20 mouse cellular contexts compared by ENCODE assay signal in genomic region chr15:84561501-84561900, GRCm38 (mm10). TPM values are rescaled to one million over a fixed set of nuclear protein-coding genes. Genes with fewer than 3 reads are reported as not detected.
DNase-seq lines count a peak whose midpoint lies in the region; ATAC-seq lines count a peak whose summit lies in the region.
"Had no signal": no experiment of that assay in that cellular context is flagged by ENCODE, and none has a peak within 500 bp of the region (broad histone marks: within the 10 kb centered on the region; RNA-seq: fewer than 3 reads in every experiment).

No protein-coding gene starts in this region.

- H3K4me2 ChIP-seq in kidney, embryonic 15.5 days = no peak overlapping the region
- no peak overlapping the region for H3K4me2 ChIP-seq in kidney, embryonic 16.5 days (replicated peaks; ENCODE audit: low read depth, low read length)
- H3K4me2 ChIP-seq: forebrain, embryonic 13.5 days; heart, embryonic 11.5 days; heart, embryonic 15.5 days; hindbrain, embryonic 13.5 days had no signal

- no peak overlapping the region for H3K4me3 ChIP-seq in kidney, embryonic 15.5 days (replicated peaks)
- no peak overlapping the region for H3K4me3 ChIP-seq in kidney, embryonic 16.5 days (ENCODE audit: low read length)
- H3K4me3 ChIP-seq: embryonic facial prominence, embryonic 10.5 days; forebrain, embryonic 13.5 days; heart, adult 2 months; heart, embryonic 15.5 days; hindbrain, embryonic 13.5 days had no signal

- no peak for ATAC-seq in kidney, embryonic 15.5 days (replicated peaks; ENCODE audit: low FRiP score)
- ATAC-seq in kidney, embryonic 16.5 days (ENCODE audit: low FRiP score, low TSS enrichment) = no peak
- ATAC-seq: CD4-positive, CD25-positive, alpha-beta regulatory T cell, adult 4 months; forebrain, embryonic 13.5 days; forebrain, postnatal 0 days had no signal

- H3K36me3 ChIP-seq in kidney, embryonic 15.5 days = peaks cover 4% of the 10 kb centered on the region; the same call in 1 of the 2 replicates
- peaks cover 3% of the 10 kb centered on the region for H3K36me3 ChIP-seq in kidney, embryonic 16.5 days (ENCODE audit: insufficient read depth, low read length)
- H3K36me3 ChIP-seq: G1E; heart, embryonic 15.5 days had no signal

- 89% methylated on average over 2 of the region's 2 CpGs for WGBS in kidney, embryonic 15.5 days
- WGBS in kidney, embryonic 16.5 days = 90% methylated on average over 2 of the region's 2 CpGs

- peak; percentile 81 for DNase-seq in kidney, adult 18-20 months
- peak; percentile 44 to 53 for DNase-seq in kidney, postnatal 25 days
- peak; percentile 23 for DNase-seq in 3134 (ENCODE audit: extremely low read depth, insufficient read length, low spot score)
- DNase-seq in kidney, postnatal 36 days = peak; percentile 64 to 79
- DNase-seq: adrenal gland, postnatal 36 days; B cell, adult 2 months; cerebellum, adult 2 months; forebrain, postnatal 0 days; gastrocnemius, postnatal 14 days; heart, adult 2 months; heart, postnatal 14 days had no signal

- H3K27me3 ChIP-seq in kidney, embryonic 15.5 days = no peaks in the 10 kb centered on the region
- H3K27me3 ChIP-seq in kidney, embryonic 16.5 days (ENCODE audit: insufficient read depth, low read length) = no peaks in the 10 kb centered on the region
- H3K27me3 ChIP-seq: heart, embryonic 15.5 days had no signal

- peaks cover 9% of the 10 kb centered on the region for H3K4me1 ChIP-seq in kidney, embryonic 15.5 days
- H3K4me1 ChIP-seq in kidney, embryonic 16.5 days (ENCODE audit: insufficient read depth, low read length) = 0 out of 2 replicates have a peak, but pooled peaks cover 4% of the 10 kb centered on the region

- H3K9ac ChIP-seq in kidney, embryonic 15.5 days = no peak overlapping the region
- no peak overlapping the region for H3K9ac ChIP-seq in kidney, embryonic 16.5 days (replicated peaks; ENCODE audit: low read length)
- H3K9ac ChIP-seq: forebrain, embryonic 13.5 days; forebrain, postnatal 0 days; heart, embryonic 15.5 days; hindbrain, embryonic 13.5 days had no signal

- H3K27ac ChIP-seq in kidney, embryonic 15.5 days = no peak overlapping the region
- H3K27ac ChIP-seq in kidney, embryonic 16.5 days (ENCODE audit: low read length) = no peak overlapping the region
- H3K27ac ChIP-seq: embryonic facial prominence, embryonic 10.5 days; forebrain, embryonic 13.5 days; heart, adult 2 months; heart, embryonic 15.5 days; hindbrain, embryonic 13.5 days had no signal

- H3K9me3 ChIP-seq in kidney, embryonic 15.5 days (replicated peaks) = no peaks in the 10 kb centered on the region
- peaks cover 5% of the 10 kb centered on the region for H3K9me3 ChIP-seq in kidney, embryonic 16.5 days (ENCODE audit: low read length)
- H3K9me3 ChIP-seq: heart, embryonic 15.5 days; hindbrain, embryonic 13.5 days had no signal

RNA-seq across cellular contexts. Expression of gene Rtl6, which starts 3.9 kb away (rescaled TPM):
- 14.4 and 16.2 TPM in 2 replicates for polyA plus RNA-seq in kidney, embryonic 15.5 days (2015; fragmentation: Nextera tagmentation; extraction: Ambion mirVana)
- polyA plus RNA-seq in kidney, embryonic 16.5 days (2015; fragmentation: Nextera tagmentation; extraction: Ambion mirVana) = 16.6 and 17.7 TPM in 2 replicates
- polyA plus RNA-seq: G1E had no signal

Comparison
In these comparisons a context has a peak if more than half of its experiments do, and no peak if none do; other contexts are left out.
1. DNase-seq: peak in every context shown above with its lines; median percentile 81 in kidney, adult 18-20 months; 72 in kidney, postnatal 36 days; 48 in kidney, postnatal 25 days; 23 in 3134.